Mouse (Mus musculus): ENCODE results near the gene Ddr2.

DNA sequence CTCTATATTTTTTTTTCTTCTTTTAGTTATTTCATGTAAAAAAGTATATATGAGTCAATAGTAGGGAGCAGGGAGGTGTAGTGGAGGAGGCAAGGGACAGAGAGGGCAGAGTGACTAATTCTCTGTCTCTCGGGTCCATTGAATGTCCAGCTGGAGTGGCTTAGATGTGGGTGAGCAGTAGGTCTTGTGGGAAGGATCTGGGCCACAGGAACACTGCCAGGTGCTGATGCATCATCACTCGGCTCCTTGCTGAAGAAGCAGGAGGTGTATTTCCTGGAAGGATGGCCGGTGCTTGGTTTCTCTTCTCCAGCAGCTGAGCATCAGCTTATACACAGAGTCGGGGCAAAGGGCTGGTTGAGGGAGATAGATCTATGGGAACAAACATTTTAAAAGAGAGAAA is 132.9 kb downstream of the Ddr2 start:
- TF ChIP-seq CHD2 (IDR thresholded peaks at IDR 0.05; ENCODE audit: low read depth, low read length) (no peak), ZC3H11A (IDR thresholded peaks at IDR 0.05; ENCODE audit: borderline replicate concordance, low read depth, low read length) (no peak), HCFC1 (IDR thresholded peaks at IDR 0.05; ENCODE audit: borderline replicate concordance, insufficient read depth, low read length) (no peak), MAFK (IDR thresholded peaks at IDR 0.05; ENCODE audit: insufficient read depth, low read depth, low read length) (no peak)
